Mouse (Mus musculus): ENCODE data around the gene Skiv2l.
A peak's percentile ranks its signal among the peaks of the same experiment; 100 is the strongest.
"Not testable (repeated sequence)": the region's sequence is repeated elsewhere in the genome, so short reads cannot be mapped to it uniquely, and the experiment has no call there.

Skiv2l gene

DNA sequence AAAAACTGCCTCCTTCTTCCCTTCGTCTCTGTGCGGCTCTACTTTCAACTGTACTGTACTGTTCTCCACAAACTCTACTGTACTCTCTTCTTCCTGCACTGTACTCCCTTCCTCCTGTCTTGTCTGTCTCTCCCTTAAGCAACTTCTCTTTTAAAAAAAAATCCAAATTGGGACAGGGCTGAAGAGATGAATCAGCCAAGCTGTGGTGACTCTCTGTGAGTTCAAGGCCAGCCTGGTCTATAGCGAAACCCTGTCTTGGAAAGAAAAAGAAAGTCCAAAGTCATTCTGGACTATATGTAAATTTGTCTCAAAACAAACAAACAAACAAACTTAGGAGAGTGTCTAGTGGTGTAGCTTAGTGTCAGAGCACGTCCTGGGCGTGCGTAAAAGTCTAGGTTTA, 24.3 kb upstream of the Skiv2l start:
- no peak for DNase-seq (ENCODE audit: low spot score in 2 of 2)

DNA sequence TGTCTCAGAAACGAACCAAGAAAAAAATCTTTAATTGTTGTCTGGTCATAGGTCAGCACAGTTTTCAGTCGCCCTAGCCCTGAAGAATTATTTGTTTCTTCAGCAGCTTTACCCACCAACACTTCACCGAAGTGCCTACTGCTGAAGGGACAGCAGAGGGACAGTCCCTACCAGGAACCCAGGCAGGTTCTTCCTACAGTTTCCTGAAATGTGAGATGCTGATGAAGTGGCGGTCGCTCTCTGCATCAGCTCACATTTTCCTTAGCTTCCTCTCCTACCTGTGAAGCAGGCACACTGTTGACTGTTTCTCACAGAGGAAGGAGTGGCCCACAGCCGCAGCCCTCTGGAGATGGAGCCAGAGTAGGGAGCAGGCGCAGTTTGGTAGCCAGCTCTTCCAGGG, 16.0 kb upstream of the Skiv2l start:
- no peak for DNase-seq (ENCODE audit: low spot score in 2 of 2)

DNA sequence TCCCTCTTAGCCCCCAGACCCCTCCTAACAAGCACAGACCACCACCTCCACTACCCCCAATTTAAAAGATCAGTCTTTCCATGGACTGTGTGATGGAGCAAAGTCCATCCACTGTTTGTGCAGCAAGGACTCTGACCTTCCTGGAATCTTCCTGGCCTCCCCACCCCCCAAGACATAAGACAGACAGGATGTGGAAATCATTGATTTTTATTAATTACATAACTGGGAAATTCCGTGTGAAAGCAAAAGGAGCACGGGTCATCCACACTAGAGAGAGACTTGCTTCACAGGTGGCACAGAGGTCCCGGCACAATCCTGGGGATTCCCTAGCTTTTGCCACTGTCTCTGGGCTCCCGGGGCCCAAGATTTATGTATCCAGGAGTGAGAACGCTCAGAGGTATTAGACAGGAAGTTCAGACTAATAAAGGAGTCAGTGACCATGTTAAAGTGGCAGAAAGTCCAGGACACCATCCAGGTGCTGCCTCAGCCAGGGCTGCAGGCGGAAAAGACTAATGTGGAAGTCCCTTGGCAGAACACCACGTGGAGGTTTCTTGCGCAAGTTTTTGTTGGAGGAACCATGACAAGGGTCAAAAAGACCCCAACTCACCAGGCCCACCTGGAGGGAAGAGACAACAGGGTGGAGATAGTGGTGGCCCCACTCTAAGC, 12.5 kb upstream of the Skiv2l start, which contains the start of gene Cfb:
Cfb (minus strand) TSS at position 103 of the 666 bp plus-strand sequence.
- DNase-seq (ENCODE audit: low spot score in 2 of 2) = no peak

DNA sequence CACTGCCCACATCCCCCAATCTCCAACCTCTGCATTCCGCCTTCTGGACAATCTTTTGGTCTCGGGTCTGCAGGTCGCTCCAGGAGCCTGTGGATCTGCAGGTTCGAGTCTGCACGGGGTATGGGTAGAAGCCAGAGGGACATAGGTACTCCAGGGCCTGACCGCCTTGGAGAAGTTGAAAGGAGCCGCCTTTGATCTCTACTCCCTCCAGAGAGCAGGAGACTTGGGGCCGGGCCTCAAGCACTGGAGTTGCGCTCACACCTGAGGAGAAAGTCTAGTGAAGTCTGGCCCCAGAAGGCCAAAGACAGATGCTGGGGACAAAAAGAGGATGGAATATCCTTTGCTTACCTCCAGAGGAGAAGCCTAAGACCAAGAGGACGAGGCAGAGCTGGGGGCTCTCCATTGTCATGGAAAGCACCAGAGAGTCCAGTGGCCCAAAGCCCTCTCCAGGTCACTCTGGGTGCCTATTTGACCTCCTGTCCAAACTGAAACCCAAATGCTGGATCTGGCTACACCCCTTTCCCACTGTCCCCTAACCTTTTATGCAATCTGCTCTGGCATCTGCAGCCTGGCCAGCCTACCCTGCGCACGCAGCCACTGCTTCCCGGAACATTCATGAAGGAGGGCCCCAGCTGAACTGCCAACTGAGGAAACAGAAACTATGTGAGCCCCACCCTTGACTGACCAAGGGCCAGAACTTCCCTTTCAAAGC, 11.8 kb upstream of the Skiv2l start:
- DNase-seq (ENCODE audit: low spot score in 2 of 2) = no peak

DNA sequence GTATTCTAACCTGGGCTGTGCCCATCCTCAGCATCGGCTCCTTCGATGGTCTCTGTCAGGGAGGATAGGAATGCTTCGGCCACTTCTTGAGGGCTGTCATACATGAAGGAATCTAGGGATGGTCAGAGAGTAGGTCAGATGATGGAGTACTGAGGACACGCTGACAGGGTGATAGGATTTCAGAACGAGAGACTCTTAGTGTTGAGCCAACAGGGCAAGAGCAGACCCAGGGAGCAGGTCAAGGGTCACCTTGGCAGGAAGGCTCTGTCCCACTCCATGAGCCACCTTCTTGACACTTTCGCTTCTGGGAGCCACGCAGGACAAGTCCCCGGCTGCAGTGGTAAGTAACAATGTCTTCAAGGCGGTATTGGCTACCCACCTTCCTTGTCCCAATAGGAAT, 10.5 kb upstream of the Skiv2l start:
- no peak for DNase-seq (ENCODE audit: low spot score in 2 of 2)

DNA sequence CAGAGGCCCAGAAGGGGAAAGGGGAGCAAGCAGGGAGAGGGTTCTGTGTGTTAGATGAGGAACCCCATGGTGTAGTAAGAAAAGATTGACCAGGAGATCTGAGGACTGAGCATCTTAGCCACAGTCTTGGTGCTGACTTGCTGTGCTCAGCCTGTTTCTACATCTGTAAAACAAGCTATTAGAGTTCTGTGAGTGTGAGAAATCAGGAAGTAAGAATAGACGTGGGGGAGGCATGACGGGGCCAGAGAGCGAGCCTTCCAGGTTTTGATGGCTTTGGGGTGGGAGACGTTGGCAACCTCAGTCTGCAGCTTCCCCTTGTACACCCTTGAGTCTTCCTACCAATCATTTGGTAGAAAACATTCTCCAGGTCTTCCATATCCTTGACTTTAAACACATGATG, 8.7 kb upstream of the Skiv2l start:
- no peak for DNase-seq (ENCODE audit: low spot score in 2 of 2)

DNA sequence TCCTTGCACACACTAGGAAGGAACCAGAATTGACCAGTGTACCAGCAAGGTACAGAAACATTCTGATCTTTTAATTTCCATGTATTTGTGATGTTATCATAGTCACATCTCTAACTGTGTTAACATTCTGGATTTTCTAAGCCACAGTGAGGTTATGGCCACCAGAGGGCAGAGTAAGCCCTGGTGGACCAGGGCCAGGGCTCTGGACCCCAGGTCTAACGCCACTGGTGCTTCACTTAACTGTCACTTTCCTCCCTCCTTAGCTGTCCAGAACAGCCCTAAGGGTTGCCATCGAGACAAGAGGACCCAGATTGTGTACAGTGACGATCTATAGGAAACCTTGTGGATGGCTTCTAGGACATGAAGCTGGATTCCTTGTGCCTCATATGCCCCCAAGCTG, 5.8 kb upstream of the Skiv2l start:
- peak; percentile 47 to 74 for DNase-seq (ENCODE audit: low spot score in 2 of 2)

DNA sequence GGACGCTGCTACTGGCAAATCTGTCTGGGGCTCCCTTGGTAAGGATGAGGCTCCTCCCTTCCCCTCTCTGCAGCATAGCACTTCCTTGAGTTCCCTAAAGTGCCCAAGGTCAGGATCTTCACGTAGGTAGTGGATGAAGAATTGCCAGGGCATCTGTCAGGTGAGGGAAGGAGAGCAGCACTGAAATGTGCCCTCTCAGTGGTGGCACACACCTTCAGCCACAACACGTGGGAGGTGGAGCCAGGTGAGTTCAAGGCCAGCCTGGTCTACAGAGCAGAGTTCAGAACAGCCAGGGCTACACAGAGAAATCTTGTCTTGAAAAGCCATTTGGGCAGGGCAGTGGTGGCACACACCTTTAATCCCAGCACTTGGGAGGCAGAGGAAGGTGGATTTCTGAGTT, 4.8 kb upstream of the Skiv2l start:
- DNase-seq (ENCODE audit: low spot score in 2 of 2) = no peak

DNA sequence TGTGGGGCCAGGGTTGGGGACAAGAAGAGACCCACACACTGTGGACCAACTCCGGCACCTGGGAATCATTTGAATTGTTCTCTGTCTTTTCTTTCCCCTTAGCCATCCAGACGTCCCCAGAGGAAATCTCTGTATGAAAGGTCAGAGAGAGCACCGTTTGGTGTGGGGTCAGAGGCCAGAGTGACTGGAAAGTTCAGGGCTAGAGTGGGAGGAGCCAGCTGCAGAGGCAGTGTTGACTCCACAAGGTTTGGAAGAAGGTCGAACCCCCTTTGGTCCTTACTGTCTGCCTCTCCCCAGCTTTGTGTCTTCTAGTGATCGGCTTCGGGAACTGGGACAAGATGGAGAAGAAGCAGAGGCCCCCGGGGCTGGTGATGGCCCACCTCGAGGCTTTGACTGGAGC, 3.5 kb upstream of the Skiv2l start:
- no peak for DNase-seq (ENCODE audit: low spot score in 2 of 2)

DNA sequence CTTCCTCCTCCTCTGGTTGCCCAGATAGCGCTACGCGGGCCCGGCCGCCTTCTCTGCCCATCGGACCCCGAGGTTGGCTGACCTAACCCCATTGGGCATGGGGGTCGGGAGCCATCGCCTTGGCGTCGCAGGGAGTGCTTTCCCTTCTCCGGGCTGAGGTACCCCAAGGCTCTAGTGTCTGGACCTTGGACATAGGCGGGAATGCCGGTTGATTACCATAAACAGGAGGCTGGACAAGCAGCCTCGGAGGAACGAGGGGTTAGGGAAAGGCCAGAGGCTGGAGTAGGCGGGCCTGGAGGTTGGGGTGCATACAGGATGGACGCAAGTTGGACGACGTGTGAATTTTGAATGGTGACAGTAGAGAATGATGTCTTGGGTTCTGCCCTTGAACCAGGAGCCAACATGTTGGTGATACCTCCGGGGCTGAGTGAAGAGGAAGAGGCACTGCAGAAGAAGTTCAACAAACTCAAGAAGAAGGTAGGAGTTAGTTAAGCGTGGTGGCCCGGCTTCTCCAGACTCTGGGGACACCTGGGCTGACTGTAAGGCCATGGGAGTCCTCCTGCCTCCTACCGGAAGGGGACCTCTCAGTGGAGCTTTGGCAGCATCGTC, 611 bp upstream of the Skiv2l start:
- no peak for DNase-seq (ENCODE audit: low spot score in 2 of 2)

DNA sequence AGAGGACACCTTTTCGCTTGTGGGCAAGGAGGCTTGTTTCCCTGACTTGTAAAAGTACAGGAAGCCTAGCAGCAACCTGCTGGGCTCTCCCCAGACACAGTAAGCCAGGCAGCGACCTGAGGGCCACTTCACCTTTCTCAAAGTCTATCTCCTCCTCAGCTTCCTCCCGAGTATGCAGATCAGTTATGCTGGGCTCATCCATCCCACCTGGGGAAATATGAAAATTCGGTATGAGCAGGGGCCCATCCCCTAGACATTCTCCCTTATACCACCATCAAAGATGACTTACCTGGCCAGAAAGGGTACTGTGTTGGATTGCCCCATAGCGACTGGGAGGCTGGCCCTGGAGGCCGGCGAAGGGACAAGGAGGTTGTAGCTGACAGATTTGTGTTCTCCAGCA, 2.4 kb downstream of the Skiv2l start:
- DNase-seq (ENCODE audit: low spot score in 2 of 2) = no peak

DNA sequence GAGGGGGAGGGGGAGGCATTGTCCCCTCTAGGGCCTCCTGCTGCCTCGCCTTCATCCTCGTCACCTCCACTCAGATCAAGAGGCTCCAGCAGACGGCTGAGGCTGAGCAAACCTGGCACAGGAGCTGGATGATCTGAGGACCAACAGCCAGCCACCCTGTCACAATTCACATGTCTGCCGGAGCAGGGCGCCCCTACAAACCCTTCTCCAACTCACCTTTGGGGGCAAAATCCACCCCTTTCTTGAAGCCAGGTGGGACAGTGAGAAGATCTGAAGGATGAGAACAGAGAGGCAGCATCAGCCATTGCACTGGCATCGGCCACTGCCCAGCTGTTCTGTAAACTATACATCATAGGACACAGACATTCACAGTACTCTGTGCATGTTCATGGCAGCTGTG, 2.8 kb downstream of the Skiv2l start:
- no peak for DNase-seq (ENCODE audit: low spot score in 2 of 2)

DNA sequence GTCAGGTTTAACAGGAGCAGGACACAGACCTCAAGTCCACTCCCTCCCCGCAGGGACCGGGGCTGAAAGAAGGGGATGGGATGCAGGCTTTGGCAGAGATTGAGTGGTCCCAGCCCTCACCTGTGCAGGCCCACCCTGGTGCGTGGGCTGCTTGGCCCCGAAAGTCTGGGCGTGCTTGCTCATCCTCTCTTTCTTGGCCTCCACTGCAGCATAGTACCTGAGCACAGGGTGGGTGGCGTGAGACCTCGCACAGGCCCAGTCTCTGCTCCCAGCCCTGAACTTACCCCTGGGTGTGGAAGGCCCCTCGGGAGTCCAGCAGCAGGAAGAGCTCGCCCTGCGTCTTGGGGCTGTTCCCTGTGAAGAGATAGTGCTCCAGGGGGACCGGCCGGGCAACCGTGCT, 5.1 kb downstream of the Skiv2l start:
- no peak for DNase-seq (ENCODE audit: low spot score in 2 of 2)

DNA sequence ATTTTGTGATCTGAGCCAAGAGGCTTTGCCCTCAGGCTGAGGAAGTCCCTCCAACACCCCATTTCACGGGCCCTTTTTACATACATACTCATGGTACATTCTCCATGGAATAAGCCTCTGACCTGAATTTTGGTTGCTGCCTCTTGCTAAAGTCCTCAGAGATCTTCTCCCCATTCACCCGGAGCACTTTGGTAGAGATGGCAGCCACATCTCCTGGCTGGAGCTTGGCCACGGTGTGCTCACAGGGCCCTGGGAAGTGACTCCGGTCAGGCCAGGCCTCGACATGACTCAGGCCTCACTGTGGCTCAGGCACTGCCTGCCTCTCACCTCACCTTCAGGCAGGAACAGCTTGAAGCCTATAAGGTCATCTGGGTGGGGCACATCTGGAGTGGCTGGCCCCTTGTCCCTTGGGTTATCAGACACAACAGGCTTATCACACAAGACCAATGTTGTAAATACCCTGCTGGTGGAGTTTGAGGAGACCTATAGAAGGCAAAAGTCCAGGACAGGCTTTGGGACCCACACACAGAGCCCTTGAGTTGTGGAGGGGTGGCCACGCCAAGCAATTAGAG, 9.2 kb downstream of the Skiv2l start:
- no peak for DNase-seq (ENCODE audit: low spot score in 2 of 2)

DNA sequence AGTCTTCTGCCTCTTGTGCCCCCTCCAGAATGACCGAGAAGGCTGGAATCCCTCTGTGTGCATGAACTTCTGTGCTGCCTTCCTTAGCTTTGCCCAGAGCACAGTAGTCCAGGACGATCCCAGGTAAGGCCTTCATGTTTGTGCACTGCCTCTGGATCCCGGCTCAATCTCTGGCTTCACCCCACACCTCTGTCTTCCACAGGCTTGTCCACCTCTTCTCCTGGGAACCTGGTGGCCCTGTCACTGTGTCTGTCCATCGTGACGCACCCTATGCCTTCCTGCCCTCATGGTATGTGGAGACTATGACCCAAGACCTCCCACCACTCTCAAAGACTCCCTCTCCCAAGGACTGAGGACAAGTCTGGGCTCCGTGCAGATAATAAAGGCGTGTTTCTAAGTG, 11.2 kb downstream of the Skiv2l start:
- no peak for DNase-seq (ENCODE audit: low spot score in 2 of 2)

DNA sequence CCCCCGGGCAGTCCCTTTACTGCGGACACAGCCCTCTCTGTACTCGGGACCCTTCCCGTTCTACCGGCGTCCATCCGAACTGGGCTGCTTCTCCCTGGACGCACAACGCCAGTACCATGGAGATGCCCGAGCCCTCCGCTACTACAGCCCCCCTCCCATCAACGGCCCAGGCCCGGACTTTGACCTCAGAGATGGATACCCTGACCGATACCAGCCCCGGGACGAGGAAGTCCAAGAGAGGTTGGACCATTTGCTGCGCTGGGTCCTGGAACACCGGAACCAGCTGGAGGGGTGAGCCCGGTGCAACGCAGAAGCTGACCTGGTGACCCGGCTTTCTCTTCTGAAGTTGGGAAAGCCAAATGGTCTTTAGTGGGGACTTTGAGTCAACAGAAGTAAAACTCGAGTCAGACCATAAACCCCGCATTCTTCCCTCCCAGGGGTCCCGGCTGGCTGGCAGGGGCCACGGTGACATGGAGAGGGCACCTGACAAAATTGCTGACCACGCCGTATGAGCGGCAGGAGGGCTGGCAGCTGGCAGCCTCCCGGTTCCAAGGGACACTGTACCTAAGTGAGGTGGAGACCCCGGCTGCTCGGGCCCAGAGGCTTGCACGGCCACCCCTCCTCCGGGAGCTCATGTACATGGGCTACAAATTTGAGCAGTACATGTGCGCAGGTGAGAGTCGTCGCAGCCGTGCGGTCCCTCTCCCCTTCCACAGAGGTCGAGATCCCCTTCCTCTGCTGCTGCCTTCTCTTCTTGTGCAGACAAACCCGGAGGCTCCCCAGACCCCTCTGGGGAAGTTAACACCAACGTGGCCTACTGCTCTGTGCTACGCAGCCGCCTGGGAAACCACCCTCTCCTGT, 12.3 kb downstream of the Skiv2l start:
- no peak for DNase-seq (ENCODE audit: low spot score in 2 of 2)

DNA sequence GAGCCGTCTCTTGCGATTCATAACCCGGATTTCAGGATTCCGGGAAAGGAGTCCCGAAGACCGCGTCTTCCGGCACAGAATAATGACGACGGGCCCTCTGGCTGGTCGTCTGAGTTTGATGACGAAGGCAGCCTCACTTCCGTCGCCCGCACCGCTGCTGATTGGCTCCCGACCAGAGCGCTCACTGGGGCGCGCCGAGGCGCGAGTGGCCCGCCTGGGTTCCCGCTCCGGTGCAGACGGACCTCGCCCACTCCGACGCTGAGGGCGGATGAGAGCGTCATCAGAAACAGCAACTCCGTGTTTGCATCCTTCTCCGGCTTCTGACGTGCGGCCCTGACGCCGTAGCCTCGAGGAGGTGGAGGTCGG, 13.2 kb downstream of the Skiv2l start, which contains the start of the genes Stk19 and Dxo:
Stk19 (minus strand) TSS at position 90 of the 366 bp plus-strand sequence.
Dxo (plus strand) TSS at position 164 of the 366 bp plus-strand sequence.
- DNase-seq (ENCODE audit: low spot score in 2 of 2) = peak; percentile 94 to 97

DNA sequence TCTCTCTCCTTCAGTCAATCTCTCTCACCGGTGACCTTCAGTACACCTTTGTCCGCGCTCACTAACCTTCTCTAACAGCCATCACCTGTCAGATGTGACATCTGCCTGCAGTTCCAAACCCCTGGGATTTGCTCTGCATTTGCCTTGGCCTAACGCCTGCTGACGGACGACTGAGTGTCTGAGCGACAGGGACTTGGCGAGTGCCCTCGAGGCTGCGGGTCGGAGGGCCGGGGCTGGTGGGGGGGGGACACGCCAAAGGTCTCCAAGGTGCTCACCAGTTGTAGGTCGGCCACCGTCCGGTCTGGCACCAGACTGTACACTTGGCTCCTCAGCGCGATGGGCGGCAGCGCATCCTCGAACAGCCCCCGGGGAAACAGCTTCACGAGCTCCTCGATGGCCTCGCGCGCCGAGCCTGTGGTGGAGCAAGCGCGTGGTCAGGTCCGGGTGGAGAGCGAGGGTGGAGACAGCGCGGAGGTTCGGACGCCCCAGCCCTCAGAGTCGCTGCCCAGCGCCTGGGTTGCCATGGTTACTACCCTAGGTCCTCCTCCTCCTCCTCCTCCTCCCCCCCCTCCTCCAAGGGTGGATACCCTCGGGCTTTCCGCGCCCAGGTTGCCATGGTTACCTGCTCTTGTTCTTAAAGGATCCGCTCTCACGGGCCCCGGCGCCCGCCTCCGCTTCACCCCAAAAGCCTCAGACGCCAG, 13.7 kb downstream of the Skiv2l start:
- no peak for DNase-seq (ENCODE audit: low spot score in 2 of 2)

DNA sequence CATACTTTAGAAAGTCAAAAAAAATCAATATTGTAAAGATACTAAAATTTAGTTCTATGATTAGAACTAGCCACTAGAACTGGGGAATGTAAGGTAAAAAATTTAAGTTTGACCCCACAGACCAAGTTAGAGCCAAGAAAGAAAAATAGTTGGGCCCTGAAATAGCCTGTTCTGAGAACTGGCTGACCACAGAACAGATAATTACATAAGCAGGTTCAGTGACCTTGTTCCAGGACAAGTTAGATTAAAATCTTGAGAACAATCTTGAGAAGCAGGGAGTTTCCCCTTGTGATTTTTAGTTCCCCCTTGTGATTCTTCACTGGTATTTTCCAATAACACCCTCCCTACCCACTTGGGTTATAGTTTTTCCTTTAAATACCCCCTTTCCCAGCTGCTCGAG, 19.2 kb downstream of the Skiv2l start:
- DNase-seq (ENCODE audit: low spot score in 2 of 2) = not testable (repeated sequence)

DNA sequence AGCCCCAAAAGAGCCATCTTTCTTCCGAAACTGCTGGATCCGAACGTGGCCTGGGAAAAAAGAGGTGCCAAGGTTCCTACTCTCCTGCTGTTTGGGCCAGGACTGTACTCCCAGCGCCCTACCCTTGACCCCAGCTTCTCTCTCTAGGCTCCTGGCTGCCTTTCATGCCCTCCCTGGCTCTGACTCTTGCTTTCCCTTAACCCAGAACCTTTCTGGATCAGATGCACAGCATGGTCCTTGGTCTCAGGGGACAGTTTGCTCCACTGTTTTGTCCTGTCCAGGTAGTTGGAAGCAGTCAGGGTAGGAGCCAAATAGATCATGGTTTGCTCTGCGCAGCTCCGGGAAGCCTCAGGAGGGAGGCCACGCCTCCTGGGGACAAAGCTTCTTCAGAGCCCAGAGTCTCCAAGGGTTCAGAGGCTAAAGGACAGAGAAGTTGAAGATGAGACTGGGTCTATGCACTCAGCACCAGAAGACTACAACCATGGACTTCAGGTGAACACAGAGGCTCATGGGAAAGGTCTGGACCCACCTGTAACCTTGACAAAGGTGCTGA, 35.1 kb downstream of the Skiv2l start:
- no peak for DNase-seq (ENCODE audit: low spot score in 2 of 2)

DNA sequence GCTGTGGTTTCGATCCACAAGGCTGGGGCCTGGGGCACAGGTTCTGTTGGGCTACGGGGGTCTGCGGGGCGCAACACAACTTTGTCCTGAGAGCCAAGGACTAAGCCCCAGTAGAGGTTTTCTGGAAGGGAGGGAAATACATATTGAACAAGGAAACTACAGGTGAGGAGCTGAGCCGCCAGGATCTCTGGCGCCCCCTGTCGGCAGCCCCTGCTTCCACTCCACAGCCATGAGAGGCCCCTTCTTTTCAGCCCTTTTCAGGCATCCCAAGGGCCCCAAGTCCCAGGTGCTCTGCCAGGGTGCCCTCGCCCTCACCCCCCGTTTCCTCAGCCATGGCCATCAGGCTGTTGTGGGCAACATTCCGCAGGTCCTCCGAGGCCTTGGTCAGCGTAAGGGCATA, 36.3 kb downstream of the Skiv2l start:
- peak; percentile 28 to 82 for DNase-seq (ENCODE audit: low spot score in 2 of 2)

Data from spleen, postnatal 4 days (tissue).